Mouse (Mus musculus): ENCODE results near the gene Arl2bp. TPM values are rescaled to one million over a fixed set of nuclear protein-coding genes. Genes with fewer than 3 reads are reported as not detected.

Gene Arl2bp
- total and polyA plus RNA-seq, 3 experiments = 77.2 to 107 (median 84.1) TPM

DNA sequence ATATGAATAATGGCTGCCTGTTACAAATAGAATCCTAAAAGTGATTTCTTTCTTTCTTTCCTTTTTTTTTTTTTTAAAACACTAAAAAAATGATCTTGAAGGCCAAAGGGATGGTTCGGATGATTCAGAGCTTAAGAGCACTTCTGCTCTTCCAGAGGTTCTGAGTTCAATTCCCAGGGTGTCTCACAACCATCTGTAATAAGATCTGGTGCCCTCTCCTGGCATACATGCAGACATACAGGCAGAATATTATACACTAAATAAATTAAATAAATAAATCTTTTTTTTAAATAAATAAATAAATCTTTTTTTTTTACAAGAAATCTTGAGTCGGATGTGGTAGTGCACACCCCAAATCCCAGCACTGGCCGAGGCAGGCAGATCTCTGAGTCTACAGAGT, 24.5 kb upstream of the Arl2bp start:
- Histone ChIP-seq H3K27me3 (ENCODE audit: control insufficient read depth, insufficient read depth, low read length) (no peaks in the 10 kb centered on the region), H3K4me3 (no peak overlapping the region), H3K4me1 (ENCODE audit: control insufficient read depth, insufficient read depth, low read length) (no peaks in the 10 kb centered on the region), H3K9ac (ENCODE audit: low read depth, low read length) (no peak overlapping the region), H3K27ac (no peak overlapping the region), H3K36me3 (ENCODE audit: control insufficient read depth, insufficient read depth, low read length) (no peaks in the 10 kb centered on the region; the same call in 1 of the 2 replicates), H3K79me2 (replicated peaks; ENCODE audit: control insufficient read depth, insufficient read depth, low read length) (no peaks in the 10 kb centered on the region)
- DNase-seq = no peak
- peak; percentile 41 for TF ChIP-seq CTCF (IDR thresholded peaks at IDR 0.05)
- no peak for TF ChIP-seq POLR2A (IDR thresholded peaks at IDR 0.05; ENCODE audit: insufficient read depth, low read depth, low read length)
- 94% methylated on average over 3 of the region's 3 CpGs for WGBS
- intact Hi-C loops (cut with DNase I) = no loop called here

DNA sequence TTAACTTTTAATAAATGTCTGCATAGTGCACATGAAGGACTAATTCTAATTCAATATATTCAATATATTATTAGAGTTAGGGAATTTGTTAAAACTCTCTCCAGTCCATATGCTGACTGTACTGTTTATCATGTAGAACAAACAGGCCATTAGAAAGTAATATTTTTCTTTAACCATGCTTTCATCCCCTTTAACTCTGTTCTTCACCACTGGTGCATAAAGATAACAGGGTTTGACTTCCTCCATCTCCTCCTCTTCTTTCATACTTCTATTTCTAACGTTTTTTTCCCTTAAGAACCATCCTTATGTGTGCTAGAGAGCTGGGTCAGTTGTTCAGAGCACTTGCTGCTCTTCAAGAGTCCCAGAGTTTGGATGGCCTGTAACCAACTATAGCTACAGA, 21.2 kb upstream of the Arl2bp start:
- H3K4me3 ChIP-seq = no peak overlapping the region
- no peak overlapping the region for H3K9ac ChIP-seq (ENCODE audit: low read depth, low read length)
- intact Hi-C loops (cut with DNase I) = no loop called here
- no peak overlapping the region for H3K27ac ChIP-seq
- no peaks in the 10 kb centered on the region for H3K27me3 ChIP-seq (ENCODE audit: control insufficient read depth, insufficient read depth, low read length)
- TF ChIP-seq POLR2A (IDR thresholded peaks at IDR 0.05; ENCODE audit: insufficient read depth, low read depth, low read length) (no peak), EP300 (IDR thresholded peaks at IDR 0.05; ENCODE audit: insufficient read depth, low read depth, low read length) (no peak), CTCF (IDR thresholded peaks at IDR 0.05) (no peak)
- DNase-seq = no peak
- WGBS = 30% methylated on average over 1 of the region's 1 CpGs
- H3K36me3 ChIP-seq (ENCODE audit: control insufficient read depth, insufficient read depth, low read length) = no peaks in the 10 kb centered on the region
- H3K79me2 ChIP-seq (replicated peaks; ENCODE audit: control insufficient read depth, insufficient read depth, low read length) = no peaks in the 10 kb centered on the region
- H3K4me1 ChIP-seq (ENCODE audit: control insufficient read depth, insufficient read depth, low read length) = no peaks in the 10 kb centered on the region

GRCm38 (mm10) chr8:94646165-94646564, 20.2 kb upstream of the Arl2bp start:
- Histone ChIP-seq H3K36me3 (ENCODE audit: control insufficient read depth, insufficient read depth, low read length) (no peaks in the 10 kb centered on the region), H3K27ac (no peak overlapping the region), H3K4me1 (ENCODE audit: control insufficient read depth, insufficient read depth, low read length) (no peaks in the 10 kb centered on the region), H3K27me3 (ENCODE audit: control insufficient read depth, insufficient read depth, low read length) (no peaks in the 10 kb centered on the region), H3K9ac (ENCODE audit: low read depth, low read length) (no peak overlapping the region), H3K4me3 (no peak overlapping the region), H3K79me2 (replicated peaks; ENCODE audit: control insufficient read depth, insufficient read depth, low read length) (no peaks in the 10 kb centered on the region)
- DNase-seq = no peak
- intact Hi-C loops (cut with DNase I) = no loop called here
- WGBS = 92% methylated on average over 3 of the region's 3 CpGs
- TF ChIP-seq POLR2A (IDR thresholded peaks at IDR 0.05; ENCODE audit: insufficient read depth, low read depth, low read length) (no peak), CTCF (IDR thresholded peaks at IDR 0.05) (no peak), EP300 (IDR thresholded peaks at IDR 0.05; ENCODE audit: insufficient read depth, low read depth, low read length) (no peak)

DNA sequence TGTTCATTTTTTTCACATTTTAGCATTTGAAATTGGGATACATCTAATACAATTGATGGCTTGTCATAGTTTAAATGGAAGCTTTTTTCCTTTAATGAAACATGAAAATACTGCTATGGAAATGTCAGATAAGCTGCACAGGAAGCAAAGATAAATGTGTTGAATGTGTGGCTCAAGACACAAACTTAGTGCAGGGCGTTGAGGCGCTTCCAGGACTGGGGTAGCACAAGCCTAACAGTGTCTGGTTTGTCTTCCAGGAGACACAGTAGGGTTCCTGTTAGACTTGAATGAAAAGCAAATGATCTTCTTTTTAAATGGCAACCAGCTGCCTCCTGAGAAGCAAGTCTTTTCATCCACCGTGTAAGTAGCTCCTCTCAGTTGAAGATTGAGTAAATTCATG, 16.9 kb upstream of the Arl2bp start:
- TF ChIP-seq CTCF (IDR thresholded peaks at IDR 0.05) (no peak), POLR2A (IDR thresholded peaks at IDR 0.05; ENCODE audit: insufficient read depth, low read depth, low read length) (no peak), EP300 (IDR thresholded peaks at IDR 0.05; ENCODE audit: insufficient read depth, low read depth, low read length) (no peak)
- Histone ChIP-seq H3K27ac (no peak overlapping the region), H3K36me3 (ENCODE audit: control insufficient read depth, insufficient read depth, low read length) (no peaks in the 10 kb centered on the region), H3K4me1 (ENCODE audit: control insufficient read depth, insufficient read depth, low read length) (no peaks in the 10 kb centered on the region), H3K27me3 (ENCODE audit: control insufficient read depth, insufficient read depth, low read length) (no peaks in the 10 kb centered on the region), H3K9ac (ENCODE audit: low read depth, low read length) (no peak overlapping the region), H3K4me3 (no peak overlapping the region), H3K79me2 (replicated peaks; ENCODE audit: control insufficient read depth, insufficient read depth, low read length) (no peaks in the 10 kb centered on the region)
- intact Hi-C loops (cut with DNase I) = no loop called here
- no peak for DNase-seq
- 74% methylated on average over 3 of the region's 3 CpGs for WGBS

- H3K4me1 ChIP-seq (ENCODE audit: control insufficient read depth, insufficient read depth, low read length) = no peaks in the 10 kb centered on the region
- H3K4me3 ChIP-seq = no peak overlapping the region
- peaks cover 2% of the 10 kb centered on the region; the same call in 1 of the 2 replicates for H3K36me3 ChIP-seq (ENCODE audit: control insufficient read depth, insufficient read depth, low read length)
- TF ChIP-seq POLR2A (IDR thresholded peaks at IDR 0.05; ENCODE audit: insufficient read depth, low read depth, low read length) = no peak
- no peak for TF ChIP-seq CTCF (IDR thresholded peaks at IDR 0.05)
- TF ChIP-seq EP300 (IDR thresholded peaks at IDR 0.05; ENCODE audit: insufficient read depth, low read depth, low read length) = no peak
- intact Hi-C loops (cut with DNase I) = no loop called here
- WGBS = 95% methylated on average over 3 of the region's 3 CpGs
- H3K9ac ChIP-seq (ENCODE audit: low read depth, low read length) = no peak overlapping the region
- H3K27me3 ChIP-seq (ENCODE audit: control insufficient read depth, insufficient read depth, low read length) = no peaks in the 10 kb centered on the region
- H3K27ac ChIP-seq = no peak overlapping the region
- H3K79me2 ChIP-seq (replicated peaks; ENCODE audit: control insufficient read depth, insufficient read depth, low read length) = no peaks in the 10 kb centered on the region
- DNase-seq = no peak
Observed at GRCm38 (mm10) chr8:94652951-94653350, 13.4 kb upstream of the Arl2bp start.

GRCm38 (mm10) chr8:94654994-94655393, 11.4 kb upstream of the Arl2bp start:
- Histone ChIP-seq H3K27ac (no peak overlapping the region), H3K79me2 (replicated peaks; ENCODE audit: control insufficient read depth, insufficient read depth, low read length) (no peaks in the 10 kb centered on the region), H3K4me3 (no peak overlapping the region), H3K27me3 (ENCODE audit: control insufficient read depth, insufficient read depth, low read length) (no peaks in the 10 kb centered on the region), H3K36me3 (ENCODE audit: control insufficient read depth, insufficient read depth, low read length) (peaks cover 2% of the 10 kb centered on the region; the same call in 1 of the 2 replicates), H3K4me1 (ENCODE audit: control insufficient read depth, insufficient read depth, low read length) (no peaks in the 10 kb centered on the region), H3K9ac (ENCODE audit: low read depth, low read length) (no peak overlapping the region)
- TF ChIP-seq CTCF (IDR thresholded peaks at IDR 0.05) (no peak), EP300 (IDR thresholded peaks at IDR 0.05; ENCODE audit: insufficient read depth, low read depth, low read length) (no peak), POLR2A (IDR thresholded peaks at IDR 0.05; ENCODE audit: insufficient read depth, low read depth, low read length) (no peak)
- intact Hi-C loops (cut with DNase I) = no loop called here
- DNase-seq = no peak

Measured in heart, adult 2 months (tissue).